Mouse (Mus musculus) midbrain, embryonic 13.5 days (tissue): ENCODE measurements around the gene Lats2. TPM values are rescaled to one million over a fixed set of nuclear protein-coding genes. Genes with fewer than 3 reads are reported as not detected.
A peak's percentile ranks its signal among the peaks of the same experiment; 100 is the strongest.
"Not testable (repeated sequence)": the region's sequence is repeated elsewhere in the genome, so short reads cannot be mapped to it uniquely, and the experiment has no call there.

Experiments
- ATAC-seq: fragments of 200-750 bp; cut with Nextera tagmentation; 2 replicates; pipeline ENCODE4 v1.8.0; 2017; ENCODE audit warnings: mild to moderate bottlenecking, moderate TSS enrichment, moderate library complexity
- H3K27ac ChIP-seq: fragments of 300-500 bp; sonication (generic); 2 replicates; pipeline ENCODE4 v1.5.1; 2015; ENCODE audit warnings: inconsistent platforms, mild to moderate bottlenecking, moderate library complexity
- H3K27me3 ChIP-seq: fragments of 300-500 bp; sonication (generic); 2 replicates; pipeline ENCODE4 v1.6.1; 2015; ENCODE audit warnings: mild to moderate bottlenecking, inconsistent platforms
- H3K36me3 ChIP-seq: fragments of 300-500 bp; sonication (generic); 2 replicates; pipeline ENCODE4 v1.6.1; 2015; ENCODE audit warnings: mild to moderate bottlenecking, inconsistent platforms
- H3K4me1 ChIP-seq: fragments of 300-500 bp; sonication (generic); replicated peaks from 2 replicates; pipeline ENCODE4 v1.6.1; 2015; ENCODE audit warnings: inconsistent platforms
- H3K4me2 ChIP-seq: fragments of 300-500 bp; sonication (generic); replicated peaks from 2 replicates; pipeline ENCODE4 v1.6.1; 2015; ENCODE audit warnings: moderate library complexity, mild to moderate bottlenecking, inconsistent platforms
- H3K4me3 ChIP-seq: fragments of 300-500 bp; sonication (generic); replicated peaks from 2 replicates; pipeline ENCODE4 v1.5.1; 2015; ENCODE audit warnings: mild to moderate bottlenecking, inconsistent platforms
- H3K9ac ChIP-seq: fragments of 300-500 bp; sonication (generic); replicated peaks from 2 replicates; pipeline ENCODE4 v1.6.1; 2015; ENCODE audit warnings: mild to moderate bottlenecking, inconsistent platforms
- H3K9me3 ChIP-seq: fragments of 300-500 bp; sonication (generic); 2 replicates; pipeline ENCODE4 v1.6.1; 2016; ENCODE audit warnings: mild to moderate bottlenecking, inconsistent platforms
- WGBS: fragments of 180-500 bp; shearing (Covaris S2); methylation state at CpG from one replicate; pipeline ENCODE4 v1.1.7; 2015; 5-methylcytosine and 5-hydroxymethylcytosine counted together
- microRNA-seq: library from miRNA; unstranded; fragments of <30 nt; microRNA quantifications from one replicate; pipeline ENCODE4, GENCODE M21; 2016
- polyA plus RNA-seq: library from polyadenylated mRNA; unstranded; fragments of >200 nt; fragmentation: Nextera tagmentation; extraction: Ambion mirVana; gene quantifications from 2 replicates; pipeline ENCODE4 v1.2.1, GENCODE M21; 2015

Lats2 gene
- polyA plus RNA-seq, 1 experiment from 2014 or later: 9.6 TPM

DNA sequence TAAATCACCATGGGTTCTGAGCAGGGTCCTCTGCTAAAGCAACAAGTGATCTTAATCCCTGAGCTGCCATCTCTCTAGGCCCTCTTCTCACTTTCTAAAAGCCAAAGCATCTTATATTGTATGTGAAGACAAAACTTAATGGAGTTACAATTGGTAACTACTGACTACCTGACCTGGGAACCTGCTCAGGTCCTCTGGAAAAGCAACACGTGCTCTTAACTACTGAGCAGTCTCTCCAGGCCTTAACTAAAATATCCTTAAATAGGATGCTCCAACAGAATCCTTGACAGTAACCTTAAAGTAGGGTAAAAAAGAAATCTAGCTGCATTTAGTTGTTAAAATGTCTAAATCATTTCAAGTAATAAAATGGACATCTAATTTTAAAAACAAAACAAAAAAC, 94.6 kb downstream of the Lats2 start:
- H3K4me3 ChIP-seq: peak overlapping the region; percentile 85

DNA sequence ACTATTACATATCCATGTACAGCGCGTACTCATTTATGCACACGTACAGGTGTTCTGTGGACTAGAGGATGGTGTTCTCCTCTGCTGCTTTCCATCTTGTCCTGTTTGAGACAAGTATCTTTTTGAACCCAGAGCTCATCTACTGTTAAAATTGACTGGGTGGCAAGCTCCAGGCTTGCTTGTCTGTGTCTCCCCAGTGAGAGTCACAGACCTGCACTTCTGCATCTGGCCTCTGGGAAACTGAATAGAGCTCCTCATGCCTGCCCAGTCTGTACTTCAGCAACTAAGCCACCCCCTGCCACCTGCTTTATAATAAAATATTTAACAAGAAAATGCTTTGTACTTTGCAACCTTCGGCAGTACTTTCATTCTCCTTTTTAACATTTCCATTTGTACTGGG, 99.9 kb downstream of the Lats2 start:
- WGBS: 94% methylated on average over 4 of the region's 4 CpGs
- no peaks in the 10 kb centered on the region for H3K9me3 ChIP-seq
- H3K27ac ChIP-seq: no peak overlapping the region
- 0 out of 2 replicates have a peak, but pooled peaks cover 2% of the 10 kb centered on the region for H3K36me3 ChIP-seq
- no peaks in the 10 kb centered on the region for H3K4me1 ChIP-seq
- ATAC-seq: no peak
- H3K27me3 ChIP-seq: no peaks in the 10 kb centered on the region
- H3K9ac ChIP-seq: no peak overlapping the region
- no peak overlapping the region for H3K4me2 ChIP-seq
- H3K4me3 ChIP-seq: no peak overlapping the region

More for the DNA sequence above, 94.6 kb downstream of the Lats2 start:
- no peaks in the 10 kb centered on the region for H3K9me3 ChIP-seq
- H3K4me2 ChIP-seq: peak overlapping the region; percentile 87
- peaks cover 22% of the 10 kb centered on the region for H3K4me1 ChIP-seq
- H3K36me3 ChIP-seq: 0 out of 2 replicates have a peak, but pooled peaks cover 2% of the 10 kb centered on the region
- H3K27me3 ChIP-seq: no peaks in the 10 kb centered on the region
- no peak for ATAC-seq
- no peak overlapping the region for H3K9ac ChIP-seq
- no peak overlapping the region for H3K27ac ChIP-seq
- 45% methylated on average over 1 of the region's 1 CpGs for WGBS

DNA sequence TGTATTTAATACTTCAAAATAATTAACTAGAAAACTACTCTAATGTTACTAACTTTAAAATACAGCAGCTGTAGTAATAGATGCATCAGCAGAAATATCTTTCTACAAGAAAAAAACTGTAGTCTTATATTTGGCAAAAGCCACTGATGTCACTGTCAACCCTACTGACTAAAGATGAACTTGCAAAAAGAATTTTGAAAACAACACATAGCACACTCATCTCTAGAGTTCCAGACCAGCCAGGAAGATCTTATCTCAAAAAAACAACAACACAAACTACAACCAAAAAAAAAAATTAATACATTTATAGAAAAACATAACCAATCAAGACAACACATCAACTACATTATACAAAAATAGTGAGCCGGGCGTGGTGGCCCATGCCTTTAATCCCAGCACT, 100.7 kb downstream of the Lats2 start:
- Histone ChIP-seq H3K36me3 (0 out of 2 replicates have a peak, but pooled peaks cover 2% of the 10 kb centered on the region), H3K27ac (no peak overlapping the region), H3K27me3 (no peaks in the 10 kb centered on the region), H3K9ac (no peak overlapping the region), H3K4me2 (no peak overlapping the region), H3K9me3 (no peaks in the 10 kb centered on the region), H3K4me3 (no peak overlapping the region), H3K4me1 (no peaks in the 10 kb centered on the region)
- 92% methylated on average over 2 of the region's 2 CpGs for WGBS
- ATAC-seq: no peak

DNA sequence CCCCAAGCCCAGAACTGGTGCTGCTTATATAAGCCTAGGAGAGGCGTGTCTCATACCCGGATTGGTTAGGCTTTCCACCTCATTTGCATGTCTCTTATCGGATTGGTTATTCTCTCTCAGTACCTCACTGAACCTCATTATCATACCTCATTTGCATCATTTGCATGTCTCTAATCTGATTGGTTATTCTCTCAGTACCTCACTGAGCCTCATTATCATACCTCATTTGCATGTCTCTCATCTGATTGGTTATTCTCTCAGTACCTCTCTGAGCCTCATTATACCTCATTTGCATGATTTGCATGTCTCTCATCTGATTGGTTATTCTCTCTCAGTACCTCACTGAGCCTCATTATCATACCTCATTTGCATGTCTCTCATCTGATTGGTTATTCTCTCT, 101.7 kb downstream of the Lats2 start:
- not testable (repeated sequence) for H3K36me3 ChIP-seq, H3K4me2 ChIP-seq, H3K27me3 ChIP-seq, H3K9ac ChIP-seq, H3K4me3 ChIP-seq, ATAC-seq, H3K27ac ChIP-seq, H3K4me1 ChIP-seq, H3K9me3 ChIP-seq
- 99% methylated on average over 3 of the region's 3 CpGs for WGBS

DNA sequence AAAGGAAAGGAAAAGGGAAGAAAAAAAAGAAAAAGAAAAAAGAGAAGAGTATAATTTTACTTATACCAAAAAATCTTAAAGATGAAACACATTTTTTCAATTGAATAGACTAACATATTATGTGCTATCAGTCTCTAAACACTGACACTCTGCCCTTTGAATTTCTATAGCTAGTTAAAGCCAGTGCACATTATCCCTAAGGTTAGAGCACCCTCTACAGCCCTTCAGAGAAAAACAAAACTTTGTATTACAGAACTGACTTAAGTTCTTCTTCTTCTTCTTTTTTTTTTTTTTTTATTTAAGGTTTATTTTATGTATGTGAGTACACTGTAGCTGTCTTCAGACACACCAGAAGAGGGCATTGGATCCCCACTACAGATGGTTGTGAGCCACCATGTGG, 108.7 kb downstream of the Lats2 start:
- Histone ChIP-seq H3K27me3 (no peaks in the 10 kb centered on the region), H3K9me3 (no peaks in the 10 kb centered on the region), H3K4me2 (no peak overlapping the region), H3K9ac (no peak overlapping the region), H3K36me3 (no peaks in the 10 kb centered on the region), H3K27ac (no peak overlapping the region), H3K4me3 (no peak overlapping the region), H3K4me1 (no peaks in the 10 kb centered on the region)
- no peak for ATAC-seq

DNA sequence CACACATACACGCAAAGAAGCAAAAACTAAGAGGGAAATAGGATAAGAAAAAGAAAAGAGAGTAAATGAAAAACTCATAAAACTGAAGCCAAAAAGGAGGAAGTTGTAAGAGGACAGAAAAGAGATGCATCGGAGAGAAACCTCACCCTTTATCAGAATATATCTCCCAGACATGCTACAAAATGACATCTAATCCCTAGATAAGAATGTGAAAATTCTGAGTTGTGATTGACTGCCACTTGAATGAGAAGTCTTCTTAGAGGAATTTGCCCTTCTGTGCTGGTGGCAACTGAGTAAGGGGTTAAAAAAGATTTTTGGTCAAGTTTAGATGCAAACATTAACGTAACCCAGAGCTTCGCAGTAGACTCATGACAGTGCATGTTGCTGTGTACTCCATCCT, 112.0 kb downstream of the Lats2 start:
- H3K9me3 ChIP-seq: no peaks in the 10 kb centered on the region
- no peak for ATAC-seq
- 94% methylated on average over 4 of the region's 4 CpGs for WGBS
- H3K27ac ChIP-seq: no peak overlapping the region
- H3K4me1 ChIP-seq: no peaks in the 10 kb centered on the region
- no peak overlapping the region for H3K4me2 ChIP-seq
- H3K27me3 ChIP-seq: no peaks in the 10 kb centered on the region
- no peak overlapping the region for H3K4me3 ChIP-seq
- H3K9ac ChIP-seq: no peak overlapping the region
- H3K36me3 ChIP-seq: peaks cover 4% of the 10 kb centered on the region; the same call in 1 of the 2 replicates

Small RNA genes lying within 50 kb of the gene (microRNA-seq; reads per million reads assigned to microRNA genes)
- gene Mir3077: 0.62 reads per million

Other genes starting within 250 kb of the Lats2 start
- 2.6 and 4.4 TPM in 2 replicates for gene Il17d, start 233.6 kb downstream of the Lats2 start, polyA plus RNA-seq
- 88.9 and 89.0 TPM in 2 replicates for gene Eef1akmt1, start 186.8 kb downstream of the Lats2 start, polyA plus RNA-seq
- gene Xpo4, start 93.0 kb downstream of the Lats2 start, polyA plus RNA-seq: 16.5 and 17.9 TPM in 2 replicates
- gene Gm49361, start 12.3 kb downstream of the Lats2 start, polyA plus RNA-seq: not detected in 2 replicates
- 25.8 and 26.9 TPM in 2 replicates for gene Sap18, start 39.8 kb upstream of the Lats2 start, polyA plus RNA-seq
- 17.3 and 17.5 TPM in 2 replicates for gene Ska3, start 67.8 kb upstream of the Lats2 start, polyA plus RNA-seq
- gene Mrpl57, start 67.8 kb upstream of the Lats2 start, polyA plus RNA-seq: 139 and 152 TPM in 2 replicates
- 43.9 and 50.3 TPM in 2 replicates for gene Zdhhc20, start 131.9 kb upstream of the Lats2 start, polyA plus RNA-seq
- 66.6 and 67.0 TPM in 2 replicates for gene Micu2, start 240.9 kb upstream of the Lats2 start, polyA plus RNA-seq